Mouse (Mus musculus) spleen, adult 2 months (tissue): ENCODE measurements around the gene Nmnat1. TPM values are rescaled to one million over a fixed set of nuclear protein-coding genes. Genes with fewer than 3 reads are reported as not detected.
"Not testable (repeated sequence)": the region's sequence is repeated elsewhere in the genome, so short reads cannot be mapped to it uniquely, and the experiment has no call there.

Experiments used
- DNase-seq, 2 experiments: peaks; one replicate each; pipeline versions ENCODE4 v3.0.0 to v3.0.0-alpha.2; 2012 to 2021; ENCODE audit warnings: low spot score in 2 of 2, low read depth in 1 of 2
- H3K27ac ChIP-seq: fragments of 200-500 bp; 2 replicates; pipeline ENCODE4 v1.5.1; 2012; ENCODE audit warnings: low read length, inconsistent platforms; ENCODE audit not compliant: insufficient read depth
- H3K27me3 ChIP-seq: fragments of 200-500 bp; 2 replicates; pipeline ENCODE4 v1.6.1; 2012; ENCODE audit warnings: mild to moderate bottlenecking, moderate library complexity, low read length, inconsistent platforms; ENCODE audit not compliant: control insufficient read depth, insufficient read depth
- H3K36me3 ChIP-seq: fragments of 200-500 bp; 2 replicates; pipeline ENCODE4 v1.6.1; 2012; ENCODE audit warnings: mild to moderate bottlenecking, low read length, inconsistent platforms; ENCODE audit not compliant: control insufficient read depth, insufficient read depth
- H3K4me1 ChIP-seq: fragments of 200-500 bp; 2 replicates; pipeline ENCODE4 v1.6.1; 2011; ENCODE audit warnings: inconsistent platforms; ENCODE audit not compliant: control insufficient read depth, insufficient read depth, insufficient read length
- H3K4me3 ChIP-seq: fragments of 200-500 bp; 2 replicates; pipeline ENCODE4 v1.5.1; 2011; ENCODE audit warnings: mild to moderate bottlenecking, inconsistent platforms; ENCODE audit not compliant: insufficient read depth, insufficient read length; ENCODE audit errors: extremely low read depth
- CTCF ChIP-seq: fragments of 200-500 bp; IDR thresholded peaks from 2 replicates; pipeline ENCODE4 v1.5.1; 2011; ENCODE audit warnings: mild to moderate bottlenecking, inconsistent platforms; ENCODE audit not compliant: insufficient read depth, insufficient read length, insufficient replicate concordance; ENCODE audit errors: extremely low read depth
- POLR2A ChIP-seq: fragments of 200-500 bp; IDR thresholded peaks from 2 replicates; pipeline ENCODE4 v1.6.1; 2011; ENCODE audit warnings: low read depth, low read length, inconsistent platforms
- WGBS: fragments of 180-500 bp; shearing (Covaris S2); methylation state at CpG from one replicate; pipeline ENCODE4 v1.1.7; 2018; 5-methylcytosine and 5-hydroxymethylcytosine counted together
- polyA plus RNA-seq: library from polyadenylated mRNA; depleted of rRNA; stranded (reverse); fragments of >200 nt; gene quantifications from 2 replicates; pipeline ENCODE4 v1.2.3, GENCODE M21; 2012

The Nmnat1 gene
- polyA plus RNA-seq, 1 experiment = 4.2 TPM

DNA sequence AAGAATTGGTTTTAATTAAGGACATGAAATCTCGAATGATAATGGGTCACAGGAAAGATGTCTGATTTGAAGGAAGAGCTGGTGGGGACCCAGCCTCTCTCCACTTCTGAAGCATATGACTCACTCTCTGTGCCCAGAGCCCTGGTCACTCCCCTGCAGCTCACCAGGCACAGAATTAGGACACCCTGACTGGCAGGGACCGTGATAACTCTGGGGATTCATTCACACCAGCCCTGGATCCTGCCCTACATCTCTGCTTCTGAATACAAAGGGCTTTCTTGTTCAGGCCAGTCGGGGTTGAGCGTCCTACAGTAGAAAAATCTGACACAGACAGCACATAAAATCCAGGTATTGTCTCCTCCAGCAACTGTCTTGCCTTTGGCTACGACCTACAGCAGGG is 26.5 kb downstream of the Nmnat1 start:
- Histone ChIP-seq H3K4me1 (no peaks in the 10 kb centered on the region), H3K36me3 (no peaks in the 10 kb centered on the region), H3K27ac (no peak overlapping the region), H3K27me3 (no peaks in the 10 kb centered on the region), H3K4me3 (no peak overlapping the region)
- TF ChIP-seq POLR2A (no peak), CTCF (no peak)
- 54% methylated on average over 5 of the region's 5 CpGs for WGBS
- no peak for DNase-seq

DNA sequence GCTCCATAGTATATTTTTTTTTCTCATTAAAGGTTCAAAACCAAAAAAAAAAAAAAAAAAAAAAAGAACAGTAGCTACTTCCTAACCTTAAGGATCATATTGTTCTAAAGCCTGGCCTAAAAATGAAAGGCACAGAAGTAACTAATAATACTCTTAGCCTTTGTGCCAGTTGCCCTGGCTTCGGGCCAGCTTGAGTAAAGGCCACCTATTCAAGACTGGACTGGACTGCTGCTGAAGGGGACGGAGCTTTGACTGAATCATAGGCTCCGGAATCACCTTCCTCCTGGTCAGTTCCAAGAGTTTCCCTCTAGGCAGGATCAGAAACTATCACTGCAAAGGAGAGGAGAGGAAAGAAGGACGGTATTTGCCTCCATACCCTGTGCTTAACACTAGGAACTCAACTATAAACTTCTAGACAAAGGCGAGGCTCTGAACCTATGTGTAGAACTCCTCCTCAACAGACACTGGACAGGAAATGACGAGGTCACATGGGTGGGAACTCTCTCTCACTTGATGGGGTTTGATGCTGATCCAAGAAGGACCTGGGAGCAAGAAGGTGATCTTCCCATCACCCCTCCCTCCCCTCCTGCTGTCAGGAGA is 27.1 kb downstream of the Nmnat1 start:
- H3K4me3 ChIP-seq = no peak overlapping the region
- WGBS = 73% methylated on average over 6 of the region's 6 CpGs
- TF ChIP-seq POLR2A (no peak), CTCF (no peak)
- H3K36me3 ChIP-seq = no peaks in the 10 kb centered on the region
- no peaks in the 10 kb centered on the region for H3K4me1 ChIP-seq
- no peaks in the 10 kb centered on the region for H3K27me3 ChIP-seq
- H3K27ac ChIP-seq = no peak overlapping the region
- DNase-seq = no peak

DNA sequence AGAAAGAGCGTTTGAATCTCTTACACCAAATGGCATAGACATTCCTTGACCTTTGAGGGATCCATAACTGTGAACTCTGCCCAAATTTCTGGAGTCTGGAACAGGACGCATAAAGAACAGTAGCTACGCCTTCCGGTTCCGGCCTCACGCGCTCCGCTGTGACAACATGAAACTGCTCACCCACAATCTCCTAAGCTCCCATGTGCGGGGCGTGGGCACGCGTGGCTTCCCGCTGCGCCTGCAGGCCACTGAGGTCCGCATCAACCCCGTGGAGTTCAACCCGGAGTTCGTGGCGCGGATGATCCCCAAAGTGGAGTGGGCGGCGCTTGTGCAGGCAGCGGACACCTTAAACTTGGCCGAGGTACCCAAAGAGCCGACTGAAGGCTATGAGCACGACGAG is 27.8 kb downstream of the Nmnat1 start:
- H3K36me3 ChIP-seq, H3K4me1 ChIP-seq, H3K27ac ChIP-seq, H3K4me3 ChIP-seq, DNase-seq, H3K27me3 ChIP-seq: not testable (repeated sequence)
- 92% methylated on average over 27 of the region's 27 CpGs for WGBS

DNA sequence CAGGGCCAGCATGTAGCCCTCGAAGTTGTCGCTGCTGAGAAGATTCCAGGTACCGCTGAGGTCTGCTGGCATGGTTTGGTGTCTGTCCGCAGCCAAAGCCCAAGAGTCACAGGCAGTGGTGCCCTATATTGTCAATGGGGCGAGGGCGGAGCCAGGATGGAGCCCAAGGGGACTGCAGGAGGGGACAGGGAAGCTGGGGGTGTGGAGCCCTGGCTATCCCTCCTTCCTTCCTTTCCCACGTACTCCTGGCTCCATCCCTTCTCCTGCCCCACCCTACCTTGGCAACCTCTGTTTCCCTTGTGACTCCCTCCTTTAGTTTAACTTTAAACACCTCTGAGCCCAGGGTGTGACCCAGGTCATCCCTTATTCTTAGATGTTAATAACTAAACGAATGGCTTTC is 30.1 kb downstream of the Nmnat1 start, which contains the start of gene Rbp7:
TSS of gene Rbp7 (minus strand) at position 100 of the 400 bp plus-strand sequence.
- 83% methylated on average over 8 of the region's 8 CpGs for WGBS
- no peak for TF ChIP-seq POLR2A
- no peak for TF ChIP-seq CTCF
- H3K36me3 ChIP-seq = no peaks in the 10 kb centered on the region
- no peaks in the 10 kb centered on the region for H3K4me1 ChIP-seq
- no peak for DNase-seq
- H3K27ac ChIP-seq = no peak within 1 kb of the TSS
- no peak within 1 kb of the TSS for H3K4me3 ChIP-seq
- no peaks in the 10 kb centered on the region for H3K27me3 ChIP-seq

DNA sequence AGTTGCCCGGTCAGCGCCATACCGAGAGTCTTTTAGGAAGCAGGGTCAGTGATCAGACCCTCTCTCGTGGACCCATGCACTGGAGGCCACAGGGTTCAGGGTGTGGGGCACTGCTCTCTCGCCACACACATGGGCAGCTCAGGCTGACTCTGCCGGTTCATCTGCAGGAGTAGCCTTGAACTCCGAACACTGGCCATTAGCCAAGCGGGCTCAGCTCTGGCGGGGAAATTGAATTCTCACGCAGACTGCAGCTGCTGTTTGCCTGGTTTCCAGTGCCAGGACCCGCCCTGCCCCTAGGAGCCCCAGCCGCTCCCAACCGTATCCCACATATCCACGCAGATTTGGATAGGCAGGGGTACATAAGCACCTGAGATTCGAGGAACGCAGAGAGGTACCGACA is 30.7 kb downstream of the Nmnat1 start:
- Histone ChIP-seq H3K27ac (no peak overlapping the region), H3K4me3 (no peak overlapping the region), H3K4me1 (no peaks in the 10 kb centered on the region), H3K36me3 (no peaks in the 10 kb centered on the region), H3K27me3 (no peaks in the 10 kb centered on the region)
- WGBS = 88% methylated on average over 17 of the region's 17 CpGs
- DNase-seq = no peak
- TF ChIP-seq CTCF = no peak
- no peak for TF ChIP-seq POLR2A

DNA sequence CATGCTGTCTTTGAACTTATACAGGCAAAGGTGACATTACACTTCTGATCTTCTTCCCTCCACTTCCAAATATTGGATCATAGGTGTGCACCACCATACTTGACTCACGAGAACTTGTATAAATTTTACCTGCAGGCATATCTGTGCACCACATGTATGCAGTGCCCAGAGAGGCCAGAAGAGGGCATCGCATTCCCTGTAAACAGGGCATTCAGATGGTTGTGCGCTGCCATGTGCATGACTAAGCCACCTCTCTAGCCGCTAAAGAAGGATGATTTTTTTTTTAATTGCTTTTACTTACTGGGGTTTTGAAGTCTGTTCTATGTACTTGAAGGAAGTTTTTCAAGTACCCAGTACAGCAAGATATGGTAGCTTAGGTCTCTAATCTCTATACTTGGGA is 31.3 kb downstream of the Nmnat1 start:
- DNase-seq = peak in 1 of 2 experiments; percentile 18
- Histone ChIP-seq H3K36me3 (no peaks in the 10 kb centered on the region), H3K27me3 (no peaks in the 10 kb centered on the region), H3K27ac (no peak overlapping the region), H3K4me3 (no peak overlapping the region), H3K4me1 (no peaks in the 10 kb centered on the region)
- WGBS = 72% methylated on average over 4 of the region's 4 CpGs
- no peak for TF ChIP-seq POLR2A
- TF ChIP-seq CTCF = peak; percentile 18; the same call in 1 of the 2 replicates

DNA sequence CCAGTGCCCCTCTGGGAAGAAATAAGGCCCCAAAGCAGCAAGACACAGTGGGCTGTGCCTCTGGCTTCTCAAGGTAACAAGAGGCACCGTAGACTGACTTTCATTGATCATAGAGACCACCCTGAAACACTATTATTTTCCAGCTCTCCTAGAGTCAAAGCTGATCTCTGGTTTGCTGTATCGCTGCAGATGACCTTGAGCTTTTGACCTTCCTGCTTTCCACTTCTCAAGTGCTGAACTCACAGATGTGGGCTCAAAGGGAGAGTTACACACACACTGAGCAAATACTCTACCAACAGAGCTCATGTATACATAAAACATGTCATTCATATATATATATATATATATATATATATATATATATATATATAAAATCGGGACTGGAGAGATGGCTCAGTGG is 34.4 kb downstream of the Nmnat1 start:
- Histone ChIP-seq H3K36me3 (no peaks in the 10 kb centered on the region), H3K4me3 (no peak overlapping the region), H3K4me1 (no peaks in the 10 kb centered on the region), H3K27ac (no peak overlapping the region), H3K27me3 (no peaks in the 10 kb centered on the region)
- no peak for DNase-seq
- no peak for TF ChIP-seq POLR2A
- TF ChIP-seq CTCF = no peak
- 88% methylated on average over 3 of the region's 3 CpGs for WGBS

DNA sequence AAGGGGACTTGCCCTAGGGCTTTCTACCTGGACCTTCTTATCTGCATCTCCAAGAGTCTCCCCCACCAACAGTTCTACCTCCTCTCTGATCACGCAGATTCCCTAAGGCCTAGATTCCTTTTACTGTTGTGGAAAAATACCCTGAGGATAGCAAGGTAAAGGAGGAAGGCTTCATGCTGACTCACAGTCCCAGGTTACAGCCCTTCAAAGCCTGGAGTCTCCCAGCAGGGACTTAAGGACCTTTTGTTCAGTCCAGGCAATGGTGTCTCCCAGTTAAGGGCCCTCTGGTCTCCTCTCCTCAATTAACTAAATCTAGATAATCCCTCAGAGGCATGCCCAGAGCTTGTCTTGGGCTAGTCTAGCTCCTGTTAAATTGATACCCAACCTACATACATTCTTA is 38.7 kb downstream of the Nmnat1 start:
- 88% methylated on average over 1 of the region's 1 CpGs for WGBS
- H3K4me3 ChIP-seq = no peak overlapping the region
- H3K27me3 ChIP-seq = no peaks in the 10 kb centered on the region
- no peaks in the 10 kb centered on the region for H3K36me3 ChIP-seq
- H3K27ac ChIP-seq = no peak overlapping the region
- TF ChIP-seq POLR2A = no peak
- no peak for TF ChIP-seq CTCF
- H3K4me1 ChIP-seq = peaks cover 2% of the 10 kb centered on the region; the same call in 1 of the 2 replicates
- no peak for DNase-seq
